Mouse (Mus musculus) lung, postnatal 10 days (tissue): ENCODE data around the gene Dnah7a.
"Not testable (repeated sequence)": the region's sequence is repeated elsewhere in the genome, so short reads cannot be mapped to it uniquely, and the experiment has no call there.

Experiments
- DNase-seq: peaks from one replicate; pipeline ENCODE4 v3.0.0; 2021

Dnah7a gene

GRCm38 (mm10) chr1:53706431-53707361, at the start of gene Dnah7a:
Gene Dnah7a (minus strand): TSS chr1:53706784.
- peak; percentile 51 for DNase-seq

- DNase-seq, result not testable (repeated sequence)
These were observed 46.9 kb upstream of the Dnah7a start for GRCm38 (mm10) chr1:53753501-53753900.

DNA sequence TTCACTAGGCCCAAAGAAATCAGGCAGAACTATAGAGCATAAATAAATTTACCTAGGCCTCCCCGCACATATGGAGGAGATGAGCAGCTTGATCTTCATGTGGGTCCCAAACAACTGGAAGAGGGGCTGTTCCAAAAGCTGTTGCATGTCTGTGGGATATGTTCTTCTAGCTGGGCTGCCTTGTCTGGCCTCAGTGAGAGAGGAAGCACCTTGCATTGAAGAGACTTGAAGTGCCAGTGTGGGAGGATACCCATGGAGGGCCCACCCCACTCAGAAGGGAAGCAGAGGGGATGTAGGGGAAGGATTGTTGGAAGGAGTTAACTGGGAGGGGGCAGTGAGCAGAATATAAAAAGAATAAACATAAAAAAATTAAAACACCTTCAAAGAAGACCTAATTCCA, 44.6 kb upstream of the Dnah7a start:
- no peak for DNase-seq

- not testable (repeated sequence) for DNase-seq
These were observed 44.1 kb upstream of the Dnah7a start for GRCm38 (mm10) chr1:53750697-53751096.

- DNase-seq, result not testable (repeated sequence)
These were observed 43.3 kb upstream of the Dnah7a start for GRCm38 (mm10) chr1:53749881-53750385.

DNA sequence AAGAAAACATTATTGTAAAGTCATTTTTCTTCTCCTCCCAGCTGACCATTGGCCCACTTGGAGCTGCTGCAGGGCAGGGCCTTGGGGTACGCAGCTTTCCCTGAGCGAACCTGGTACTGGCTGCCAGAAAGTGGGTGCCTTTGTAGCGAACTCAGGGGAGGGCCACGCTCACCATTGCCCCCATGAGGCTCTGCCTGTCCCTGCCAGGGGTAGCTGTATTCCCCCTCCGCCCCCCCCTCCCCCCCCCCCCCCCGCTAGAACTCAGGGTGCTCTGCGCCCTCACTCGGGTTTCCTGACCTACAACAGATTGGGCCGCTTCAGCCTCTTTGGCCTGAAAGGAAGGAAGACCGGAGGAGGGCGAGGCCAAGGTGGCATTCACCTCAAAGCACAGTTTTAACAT, 42.0 kb upstream of the Dnah7a start:
- DNase-seq, result no peak

DNA sequence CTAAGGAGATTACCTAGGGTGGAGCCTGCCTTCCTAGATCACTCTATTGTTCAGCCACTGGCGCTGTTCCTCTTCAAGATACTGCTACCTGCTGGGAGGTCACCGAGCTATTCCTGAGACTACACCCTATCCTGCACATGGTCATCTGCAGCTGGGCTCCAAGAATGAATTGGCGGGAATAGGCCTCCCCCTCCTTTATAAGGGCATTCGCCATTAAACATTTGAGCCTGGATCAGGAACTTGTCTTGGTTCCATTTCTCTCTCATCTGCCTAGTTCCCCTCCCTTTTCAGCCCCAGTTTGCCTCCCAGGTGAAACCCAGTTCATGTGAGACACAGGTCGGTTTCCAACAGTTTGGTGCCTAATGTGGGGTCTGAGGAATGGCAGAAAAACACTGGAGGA, 39.4 kb upstream of the Dnah7a start:
- DNase-seq, result no peak

DNA sequence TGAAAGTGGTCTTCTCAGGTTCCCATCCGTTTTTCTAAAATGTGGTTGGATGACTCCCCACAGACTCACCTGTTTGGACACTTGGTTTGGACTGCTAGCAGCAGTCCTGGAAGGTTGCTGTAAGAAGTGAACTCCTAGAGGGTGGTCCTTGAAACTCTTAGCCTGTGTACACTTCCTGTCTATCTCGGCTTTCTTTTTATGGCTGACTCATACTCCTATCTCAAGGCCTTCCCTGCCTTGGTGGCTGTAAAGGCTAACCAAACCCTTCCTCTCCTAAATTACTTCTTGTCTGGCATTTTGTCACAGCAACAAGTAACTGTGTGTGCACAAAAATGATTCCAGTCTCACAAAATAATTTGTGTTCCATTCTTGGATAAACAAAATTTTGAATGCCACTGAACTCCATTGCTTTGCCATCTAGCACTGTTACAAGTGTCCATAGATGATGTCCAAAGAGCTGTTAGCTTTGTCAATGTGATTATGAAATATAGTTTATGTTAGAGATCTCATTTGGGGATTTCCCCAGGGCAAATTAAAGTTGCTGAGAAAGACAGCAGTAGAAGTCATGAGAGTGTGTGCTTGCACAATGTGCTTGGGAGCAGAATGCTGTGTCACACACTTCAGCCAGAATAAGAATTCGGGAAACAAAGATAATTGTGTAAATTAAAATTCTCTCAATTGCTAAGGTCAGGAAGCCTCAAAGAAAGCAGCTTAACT, 35.3 kb upstream of the Dnah7a start:
- no peak for DNase-seq

- no peak for DNase-seq
These were observed 34.3 kb upstream of the Dnah7a start for GRCm38 (mm10) chr1:53740777-53741336.

- not testable (repeated sequence) for DNase-seq
These were observed 33.6 kb upstream of the Dnah7a start for GRCm38 (mm10) chr1:53740077-53740776.

- DNase-seq, result no peak
These were observed 30.0 kb upstream of the Dnah7a start for GRCm38 (mm10) chr1:53736583-53736982.

- no peak for DNase-seq
These were observed 22.1 kb upstream of the Dnah7a start for GRCm38 (mm10) chr1:53728489-53729225.

DNA sequence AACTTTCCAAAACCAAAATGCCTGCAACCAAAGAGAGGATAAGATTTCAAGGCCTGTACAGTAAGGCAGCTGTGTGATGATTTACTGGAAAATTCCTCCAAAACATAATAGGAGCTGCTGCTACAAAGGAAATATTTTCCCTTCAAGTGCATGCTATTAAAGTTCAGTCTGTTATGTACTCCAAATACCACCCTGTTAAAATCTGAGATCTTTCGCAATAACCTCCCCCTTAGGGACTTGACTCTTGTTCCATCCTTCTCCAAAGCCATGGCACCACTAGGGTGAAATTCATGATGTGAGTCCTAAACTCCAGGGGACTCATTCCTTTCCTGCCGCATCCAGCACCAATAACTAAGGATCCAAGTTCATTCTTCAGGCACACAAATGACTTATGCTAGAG, 20.3 kb upstream of the Dnah7a start:
- no peak for DNase-seq

GRCm38 (mm10) chr1:53721353-53721752, 14.8 kb upstream of the Dnah7a start:
- DNase-seq, result no peak

GRCm38 (mm10) chr1:53720601-53721351, 14.2 kb upstream of the Dnah7a start:
- no peak for DNase-seq

DNA sequence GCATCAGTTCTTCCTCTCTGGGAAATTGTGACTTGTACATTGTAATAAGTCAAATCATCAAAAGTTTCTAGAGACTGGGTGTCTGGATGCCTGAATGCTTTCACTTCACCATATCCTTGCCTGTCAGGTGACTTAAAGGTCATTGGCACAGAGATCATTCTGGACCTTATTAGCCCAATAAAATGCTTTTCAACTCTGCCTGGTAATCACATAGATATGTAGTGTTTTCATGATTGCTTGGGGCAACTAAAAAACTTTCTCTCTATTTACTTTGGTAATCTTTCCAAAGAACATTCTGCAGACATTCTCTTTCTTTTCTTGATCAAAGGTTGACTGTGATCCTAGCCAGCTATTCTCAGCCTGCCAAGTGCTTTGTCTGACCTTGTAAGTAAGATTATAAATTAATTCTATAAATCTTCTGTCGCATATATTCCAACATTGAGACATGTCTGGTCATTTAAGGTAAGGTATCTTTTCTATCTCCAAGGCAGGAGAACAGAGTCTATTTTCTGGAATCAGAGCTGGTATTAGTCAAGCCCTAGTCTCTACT, 9.5 kb upstream of the Dnah7a start:
- no peak for DNase-seq

GRCm38 (mm10) chr1:53715446-53715845, 8.9 kb upstream of the Dnah7a start:
- DNase-seq, result peak; percentile 61

DNA sequence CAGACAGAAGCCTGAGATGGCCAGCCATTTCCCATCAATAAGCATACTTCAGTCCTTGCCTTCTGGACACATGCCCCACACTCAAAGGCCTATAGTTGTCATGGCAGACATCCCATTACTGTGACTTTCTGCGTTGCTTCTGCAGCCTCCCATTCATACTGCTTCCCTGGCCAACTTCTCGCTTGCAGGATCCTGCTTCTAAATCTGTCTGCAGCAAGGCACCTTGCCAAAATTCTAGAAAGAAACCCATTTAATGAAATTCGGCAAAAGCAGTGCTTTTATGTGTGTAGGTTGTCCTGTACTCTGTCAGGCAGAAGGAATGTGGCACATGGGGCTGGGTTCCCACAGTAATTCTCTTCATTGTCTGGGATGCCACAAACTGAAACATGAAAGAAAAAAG, 6.8 kb upstream of the Dnah7a start:
- DNase-seq, result not testable (repeated sequence)

DNA sequence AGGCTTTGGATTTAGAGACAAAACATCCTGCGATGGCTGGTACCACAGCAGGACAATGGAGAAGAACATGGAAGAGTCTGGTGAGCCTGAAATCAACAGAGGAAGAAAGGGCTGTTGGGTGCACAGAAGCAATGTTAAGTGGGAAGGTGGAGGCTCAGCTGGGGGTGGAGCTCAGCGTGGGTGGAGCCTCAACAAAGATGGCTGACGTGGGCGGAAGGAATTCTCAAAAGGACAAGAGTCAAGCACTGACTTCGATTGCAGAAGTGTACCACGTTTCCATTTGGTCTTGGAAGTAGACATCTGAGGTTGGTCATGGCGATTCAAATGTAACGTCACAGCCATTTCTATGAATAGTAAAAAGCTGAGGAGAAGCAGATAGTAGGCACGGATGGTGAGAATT, 4.5 kb upstream of the Dnah7a start:
- DNase-seq, result no peak

- DNase-seq, result not testable (repeated sequence)
These were observed 3.0 kb upstream of the Dnah7a start for GRCm38 (mm10) chr1:53709602-53710001.

DNA sequence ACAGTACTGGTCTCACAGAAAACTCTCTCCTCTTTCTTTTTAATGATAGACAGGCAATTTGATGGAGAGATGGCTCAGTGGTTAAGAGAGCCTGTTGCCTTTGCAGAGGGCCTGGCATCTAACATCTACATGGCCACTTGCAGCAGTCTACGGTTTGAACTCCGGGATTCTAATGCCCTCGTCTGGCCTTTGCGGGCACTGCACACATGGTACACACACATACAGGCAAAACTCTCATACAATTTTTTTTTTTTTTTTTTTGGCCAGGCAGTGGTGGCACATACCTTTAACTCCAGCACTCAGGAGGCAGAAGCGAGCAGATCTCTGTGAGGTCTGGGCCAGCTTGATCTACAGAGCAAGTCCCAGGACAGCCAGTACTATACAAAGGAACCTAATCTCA, 2.4 kb downstream of the Dnah7a start:
- DNase-seq, result no peak
